Mouse (Mus musculus) C2C12 (cell line): ENCODE measurements at regions not wholly inside any gene's neighbourhood (a gene's known extent, or its start where the extent isn't known, plus 50 kb on each side); places are given as distances from the start of the nearest gene placed in this dataset.
A peak's percentile ranks its signal among the peaks of the same experiment; 100 is the strongest.

Experiments used
- H3K27me3 ChIP-seq: one replicate; pipeline ENCODE4 v1.6.1; 2011; ENCODE audit not compliant: control insufficient read depth, insufficient read depth, insufficient read length
- H3K36me3 ChIP-seq: one replicate; pipeline ENCODE4 v1.6.1; 2011; ENCODE audit not compliant: control insufficient read depth, insufficient read depth
- H3K4me3 ChIP-seq: one replicate; pipeline ENCODE4 v1.5.1; 2011; ENCODE audit warnings: mild to moderate bottlenecking, control low read depth; ENCODE audit not compliant: poor library complexity, insufficient read depth, severe bottlenecking
- H3K79me2 ChIP-seq: one replicate; pipeline ENCODE4 v1.6.1; 2011; ENCODE audit not compliant: control insufficient read depth, insufficient read depth
- H3K79me3 ChIP-seq: one replicate; pipeline ENCODE4 v1.6.1; 2011; ENCODE audit warnings: low read depth, control low read depth
- H3ac ChIP-seq: one replicate; pipeline ENCODE3; 2011; ENCODE audit warnings: low read depth; ENCODE audit not compliant: control insufficient read depth, insufficient read length
- CEBPB ChIP-seq: IDR thresholded peaks from one replicate; pipeline ENCODE4 v1.6.1; 2011; ENCODE audit warnings: low read depth, mild to moderate bottlenecking, control low read depth, moderate library complexity
- CTCF ChIP-seq: IDR thresholded peaks from one replicate; pipeline ENCODE4 v1.5.1; 2011; ENCODE audit not compliant: control insufficient read depth, insufficient read depth, insufficient read length
- FOSL1 ChIP-seq: IDR thresholded peaks from one replicate; pipeline ENCODE4 v1.8.0; 2011; ENCODE audit warnings: mild to moderate bottlenecking, low read length; ENCODE audit not compliant: poor library complexity, insufficient read depth, severe bottlenecking
- MAX ChIP-seq: IDR thresholded peaks from one replicate; pipeline ENCODE4 v1.6.1; 2011; ENCODE audit warnings: mild to moderate bottlenecking, control low read depth
- MYOD1 ChIP-seq: IDR thresholded peaks from one replicate; pipeline ENCODE4 v1.6.1; 2011; ENCODE audit warnings: low read depth; ENCODE audit not compliant: control insufficient read depth, insufficient read length
- MYOG ChIP-seq: IDR thresholded peaks from one replicate; pipeline ENCODE4 v1.6.1; 2011; ENCODE audit not compliant: control insufficient read depth, insufficient read length; ENCODE audit errors: extremely low read depth
- USF1 ChIP-seq: IDR thresholded peaks from one replicate; pipeline ENCODE4 v1.6.1; 2011; ENCODE audit warnings: low read depth, mild to moderate bottlenecking, control low read depth, moderate library complexity

GRCm38 (mm10) chr12:7835731-7836130 lies 141.7 kb upstream of the Apob start:
- Histone ChIP-seq H3K79me3 (no peaks in the 10 kb centered on the region), H3K79me2 (no peaks in the 10 kb centered on the region), H3K27me3 (no peaks in the 10 kb centered on the region), H3K36me3 (no peaks in the 10 kb centered on the region), H3ac (no peak overlapping the region), H3K4me3 (no peak overlapping the region)
- no peak for TF ChIP-seq MYOG
- TF ChIP-seq MYOD1, result peak; percentile 72

- no peak overlapping the region for H3K4me3 ChIP-seq
- H3K36me3 ChIP-seq, result no peaks in the 10 kb centered on the region
- no peaks in the 10 kb centered on the region for H3K79me3 ChIP-seq
- no peak overlapping the region for H3ac ChIP-seq
- no peaks in the 10 kb centered on the region for H3K27me3 ChIP-seq
- no peaks in the 10 kb centered on the region for H3K79me2 ChIP-seq
- TF ChIP-seq CTCF (no peak), MYOG (no peak), MAX (no peak), MYOD1 (no peak), CEBPB (no peak), FOSL1 (no peak), USF1 (no peak)
These were observed 123.6 kb upstream of the Apob start for GRCm38 (mm10) chr12:7853876-7854275.

GRCm38 (mm10) chr12:7855683-7856082 lies 121.8 kb upstream of the Apob start:
- H3K79me3 ChIP-seq, result no peaks in the 10 kb centered on the region
- no peaks in the 10 kb centered on the region for H3K27me3 ChIP-seq
- TF ChIP-seq MYOD1 (no peak), MAX (no peak), FOSL1 (no peak), USF1 (no peak), CTCF (no peak), CEBPB (no peak), MYOG (no peak)
- H3K79me2 ChIP-seq, result no peaks in the 10 kb centered on the region
- H3K36me3 ChIP-seq, result no peaks in the 10 kb centered on the region
- H3ac ChIP-seq, result no peak overlapping the region
- no peak overlapping the region for H3K4me3 ChIP-seq

GRCm38 (mm10) chr12:7859533-7859932 lies 117.9 kb upstream of the Apob start:
- no peak overlapping the region for H3K4me3 ChIP-seq
- H3K27me3 ChIP-seq, result no peaks in the 10 kb centered on the region
- no peaks in the 10 kb centered on the region for H3K36me3 ChIP-seq
- no peaks in the 10 kb centered on the region for H3K79me2 ChIP-seq
- no peaks in the 10 kb centered on the region for H3K79me3 ChIP-seq
- TF ChIP-seq MYOD1 (no peak), CTCF (no peak), FOSL1 (no peak), CEBPB (no peak), MAX (no peak), MYOG (no peak), USF1 (no peak)
- H3ac ChIP-seq, result no peak overlapping the region

GRCm38 (mm10) chr12:7870004-7870403 lies 107.4 kb upstream of the Apob start:
- H3K27me3 ChIP-seq, result no peaks in the 10 kb centered on the region

GRCm38 (mm10) chr12:7870473-7870872 lies 107.0 kb upstream of the Apob start:
- Histone ChIP-seq H3K79me3 (no peaks in the 10 kb centered on the region), H3ac (no peak overlapping the region), H3K79me2 (no peaks in the 10 kb centered on the region), H3K36me3 (no peaks in the 10 kb centered on the region), H3K27me3 (no peaks in the 10 kb centered on the region), H3K4me3 (no peak overlapping the region)
- TF ChIP-seq CEBPB (no peak), FOSL1 (no peak), USF1 (no peak), MYOD1 (no peak), MAX (no peak), CTCF (no peak), MYOG (no peak)

More at GRCm38 (mm10) chr12:7870004-7870403, 107.4 kb upstream of the Apob start:
- Histone ChIP-seq H3K79me2 (no peaks in the 10 kb centered on the region), H3K36me3 (no peaks in the 10 kb centered on the region), H3K79me3 (no peaks in the 10 kb centered on the region), H3ac (no peak overlapping the region), H3K4me3 (no peak overlapping the region)
- TF ChIP-seq USF1, result no peak
